Mouse (Mus musculus) layer of hippocampus, adult 8-10 months (tissue): ENCODE results near the gene Mmachc. TPM values are rescaled to one million over a fixed set of nuclear protein-coding genes. Genes with fewer than 3 reads are reported as not detected.

Experiments used
- DNase-seq, 2 experiments: peaks; one replicate each; pipeline ENCODE4 v3.0.0; 2022; ENCODE audit warnings: low spot score in 2 of 2
- total RNA-seq, 4 experiments: library from RNA; stranded (reverse); gene quantifications; 2 replicates each; pipeline ENCODE4 v1.2.4; 2022

Gene Mmachc
- 10 to 100 TPM; 15.4 to 20.4 (median 17.5) TPM for total RNA-seq

GRCm38 (mm10) chr4:116708201-116708764 lies at the start of gene Mmachc, which contains the start of gene Ccdc163:
TSS of gene Mmachc (minus strand) at chr4:116708406.
TSS of gene Ccdc163 (plus strand) at chr4:116708509.
- DNase-seq = peak; percentile 96 to 98

GRCm38 (mm10) chr4:116749750-116750149 lies 41.5 kb upstream of the Mmachc start:
- DNase-seq = no peak

- no peak for DNase-seq
Observed at GRCm38 (mm10) chr4:116738972-116739751, 31.0 kb upstream of the Mmachc start.

GRCm38 (mm10) chr4:116734996-116735395 lies 26.8 kb upstream of the Mmachc start:
- DNase-seq = no peak

- no peak for DNase-seq
Observed at GRCm38 (mm10) chr4:116732355-116732754, 24.1 kb upstream of the Mmachc start.

GRCm38 (mm10) chr4:116731077-116731476 lies 22.9 kb upstream of the Mmachc start:
- DNase-seq = no peak

- DNase-seq = no peak
Observed at GRCm38 (mm10) chr4:116729532-116729931, 21.3 kb upstream of the Mmachc start.

- no peak for DNase-seq
Observed at GRCm38 (mm10) chr4:116727401-116727800, 19.2 kb upstream of the Mmachc start.

GRCm38 (mm10) chr4:116725444-116725843 lies 17.2 kb upstream of the Mmachc start:
- no peak for DNase-seq

GRCm38 (mm10) chr4:116722230-116722629 lies 14.0 kb upstream of the Mmachc start:
- no peak for DNase-seq

GRCm38 (mm10) chr4:116721098-116721628 lies 13.0 kb upstream of the Mmachc start:
- DNase-seq = no peak

- peak; percentile 94 to 96 for DNase-seq
Observed at GRCm38 (mm10) chr4:116720343-116721097, 12.3 kb upstream of the Mmachc start, which contains the start of gene Tesk2. TSS of gene Tesk2 (plus strand) at chr4:116720948.

- DNase-seq = peak; percentile 60
Observed at GRCm38 (mm10) chr4:116719396-116719795, 11.2 kb upstream of the Mmachc start.

GRCm38 (mm10) chr4:116712536-116712935 lies 4.3 kb upstream of the Mmachc start:
- DNase-seq = no peak

GRCm38 (mm10) chr4:116710154-116710553 lies 1.9 kb upstream of the Mmachc start:
- DNase-seq = no peak

GRCm38 (mm10) chr4:116708791-116709390 lies 685 bp upstream of the Mmachc start:
- no peak for DNase-seq

- peak; percentile 39 to 48 for DNase-seq
Observed at GRCm38 (mm10) chr4:116707666-116708065, 540 bp downstream of the Mmachc start.

- DNase-seq = peak in 1 of 2 experiments; percentile 47
Observed at GRCm38 (mm10) chr4:116703804-116704203, 4.4 kb downstream of the Mmachc start.

- no peak for DNase-seq
Observed at GRCm38 (mm10) chr4:116700964-116701363, 7.2 kb downstream of the Mmachc start.

- no peak for DNase-seq
Observed at GRCm38 (mm10) chr4:116698693-116699342, 9.4 kb downstream of the Mmachc start.

GRCm38 (mm10) chr4:116693785-116694184 lies 14.4 kb downstream of the Mmachc start:
- DNase-seq = no peak
